Mouse (Mus musculus) spleen, adult 2 months (tissue): ENCODE data around the gene Cdc37l1.

Experiments
- CTCF ChIP-seq: fragments of 200-500 bp; IDR thresholded peaks from 2 replicates; pipeline ENCODE4 v1.5.1; 2011; ENCODE audit warnings: mild to moderate bottlenecking, inconsistent platforms; ENCODE audit not compliant: insufficient read depth, insufficient read length, insufficient replicate concordance; ENCODE audit errors: extremely low read depth
- POLR2A ChIP-seq: fragments of 200-500 bp; IDR thresholded peaks from 2 replicates; pipeline ENCODE4 v1.6.1; 2011; ENCODE audit warnings: low read depth, low read length, inconsistent platforms

DNA sequence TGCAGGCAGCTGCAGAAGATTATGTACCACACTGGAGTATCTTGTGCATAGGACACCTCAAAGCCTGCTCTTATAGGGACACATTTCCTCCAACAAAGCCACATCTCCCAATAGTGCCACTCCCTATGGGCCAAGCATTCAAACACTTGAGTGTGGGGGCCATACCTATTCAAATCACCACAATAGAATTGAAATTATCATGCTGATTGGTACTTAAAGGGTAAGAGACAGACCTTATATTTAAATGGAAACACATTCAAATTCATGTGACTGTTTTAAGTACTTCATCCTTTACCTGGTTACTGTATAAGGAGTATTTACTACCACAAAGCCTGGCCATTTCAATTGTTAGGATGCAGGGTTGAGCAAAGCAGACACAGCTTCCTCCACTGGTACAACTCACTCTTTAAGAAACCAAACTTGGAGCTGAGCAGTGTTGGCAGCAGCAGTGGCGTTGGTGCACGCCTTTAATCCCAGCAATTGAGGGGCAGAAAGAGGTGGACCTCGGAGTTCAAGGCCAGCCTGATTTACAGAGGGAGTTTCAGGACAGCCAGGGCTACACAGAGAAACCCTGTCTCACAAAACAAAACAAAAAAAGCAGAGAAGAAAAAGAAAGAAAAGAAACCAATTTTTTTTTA lies 18.0 kb downstream of the Cdc37l1 start:
- no peak for TF ChIP-seq POLR2A
- no peak for TF ChIP-seq CTCF
